Mouse (Mus musculus) cortical plate, adult 2 months (tissue): Measurements from ENCODE around the gene Tgoln1. TPM values are rescaled to one million over a fixed set of nuclear protein-coding genes. Genes with fewer than 3 reads are reported as not detected.
A peak's percentile ranks its signal among the peaks of the same experiment; 100 is the strongest.

Experiments
- H3K27ac ChIP-seq: fragments of 200-500 bp; 2 replicates; pipeline ENCODE4 v1.5.1; 2012; ENCODE audit warnings: low read length, control low read depth, inconsistent platforms; ENCODE audit not compliant: insufficient read depth
- H3K4me1 ChIP-seq: fragments of 200-500 bp; 2 replicates; pipeline ENCODE4 v1.6.1; 2011; ENCODE audit warnings: low read length; ENCODE audit not compliant: control insufficient read depth, insufficient read depth
- H3K4me3 ChIP-seq: fragments of 200-500 bp; 2 replicates; pipeline ENCODE4 v1.5.1; 2011; ENCODE audit warnings: mild to moderate bottlenecking, low read length, control low read depth; ENCODE audit not compliant: insufficient read depth
- CTCF ChIP-seq: fragments of 200-500 bp; IDR thresholded peaks from 2 replicates; pipeline ENCODE4 v1.5.1; 2011; ENCODE audit warnings: mild to moderate bottlenecking, control low read depth, low read length; ENCODE audit not compliant: insufficient read depth; ENCODE audit errors: extremely low read depth
- POLR2A ChIP-seq: fragments of 200-500 bp; IDR thresholded peaks from 2 replicates; pipeline ENCODE4 v1.6.1; 2011; ENCODE audit warnings: mild to moderate bottlenecking, low read length, control low read depth; ENCODE audit not compliant: insufficient read depth; ENCODE audit errors: extremely low read depth
- polyA plus RNA-seq: library from polyadenylated mRNA; depleted of rRNA; stranded (reverse); fragments of >200 nt; gene quantifications from 2 replicates; pipeline ENCODE4 v1.2.3, GENCODE M21; 2012

The Tgoln1 gene
- polyA plus RNA-seq, 1 experiment = 70.3 TPM

GRCm38 (mm10) chr6:72584154-72584553 lies 32.6 kb downstream of the Tgoln1 start:
- Histone ChIP-seq H3K27ac (no peak overlapping the region), H3K4me1 (no peaks in the 10 kb centered on the region), H3K4me3 (no peak overlapping the region)
- TF ChIP-seq POLR2A = no peak
- no peak for TF ChIP-seq CTCF

- no peak overlapping the region for H3K4me3 ChIP-seq
- H3K4me1 ChIP-seq = no peaks in the 10 kb centered on the region
- TF ChIP-seq POLR2A (no peak), CTCF (no peak)
- H3K27ac ChIP-seq = no peak overlapping the region
Observed at GRCm38 (mm10) chr6:72583211-72583839, 33.5 kb downstream of the Tgoln1 start.

GRCm38 (mm10) chr6:72581625-72582382 lies 35.0 kb downstream of the Tgoln1 start:
- no peak for TF ChIP-seq CTCF
- no peak for TF ChIP-seq POLR2A
- H3K4me3 ChIP-seq = no peak overlapping the region
- no peaks in the 10 kb centered on the region for H3K4me1 ChIP-seq
- H3K27ac ChIP-seq = no peak overlapping the region

- no peak overlapping the region for H3K4me3 ChIP-seq
- H3K27ac ChIP-seq = no peak overlapping the region
- no peaks in the 10 kb centered on the region for H3K4me1 ChIP-seq
- TF ChIP-seq CTCF = no peak
- no peak for TF ChIP-seq POLR2A
Observed at GRCm38 (mm10) chr6:72576041-72576440, 40.8 kb downstream of the Tgoln1 start.

- H3K4me1 ChIP-seq = no peaks in the 10 kb centered on the region
- H3K27ac ChIP-seq = no peak overlapping the region
- TF ChIP-seq POLR2A = no peak
- no peak overlapping the region for H3K4me3 ChIP-seq
Observed at GRCm38 (mm10) chr6:72571826-72572225, 45.0 kb downstream of the Tgoln1 start.

GRCm38 (mm10) chr6:72570644-72571397 lies 46.0 kb downstream of the Tgoln1 start:
- no peaks in the 10 kb centered on the region for H3K4me1 ChIP-seq
- no peak overlapping the region for H3K27ac ChIP-seq
- H3K4me3 ChIP-seq = no peak overlapping the region
- no peak for TF ChIP-seq POLR2A
- TF ChIP-seq CTCF = no peak

- Histone ChIP-seq H3K4me3 (no peak overlapping the region), H3K4me1 (no peaks in the 10 kb centered on the region), H3K27ac (no peak overlapping the region)
- TF ChIP-seq CTCF (no peak), POLR2A (no peak)
Observed at GRCm38 (mm10) chr6:72568736-72569135, 48.1 kb downstream of the Tgoln1 start.

- Histone ChIP-seq H3K4me3 (no peak overlapping the region), H3K27ac (no peak overlapping the region), H3K4me1 (no peaks in the 10 kb centered on the region)
- TF ChIP-seq POLR2A (no peak), CTCF (no peak)
Observed at GRCm38 (mm10) chr6:72567508-72567907, 49.3 kb downstream of the Tgoln1 start.

- H3K4me3 ChIP-seq = no peak overlapping the region
- peak; percentile 92 for TF ChIP-seq CTCF
- TF ChIP-seq POLR2A = no peak
- H3K4me1 ChIP-seq = no peaks in the 10 kb centered on the region
- no peak overlapping the region for H3K27ac ChIP-seq
Observed at GRCm38 (mm10) chr6:72566044-72566443, 50.8 kb downstream of the Tgoln1 start.

- Histone ChIP-seq H3K4me3 (no peak overlapping the region), H3K4me1 (no peaks in the 10 kb centered on the region), H3K27ac (no peak overlapping the region)
- TF ChIP-seq POLR2A (no peak), CTCF (no peak)
Observed at GRCm38 (mm10) chr6:72565506-72565905, 51.3 kb downstream of the Tgoln1 start.
